In the genomic region with DNA sequence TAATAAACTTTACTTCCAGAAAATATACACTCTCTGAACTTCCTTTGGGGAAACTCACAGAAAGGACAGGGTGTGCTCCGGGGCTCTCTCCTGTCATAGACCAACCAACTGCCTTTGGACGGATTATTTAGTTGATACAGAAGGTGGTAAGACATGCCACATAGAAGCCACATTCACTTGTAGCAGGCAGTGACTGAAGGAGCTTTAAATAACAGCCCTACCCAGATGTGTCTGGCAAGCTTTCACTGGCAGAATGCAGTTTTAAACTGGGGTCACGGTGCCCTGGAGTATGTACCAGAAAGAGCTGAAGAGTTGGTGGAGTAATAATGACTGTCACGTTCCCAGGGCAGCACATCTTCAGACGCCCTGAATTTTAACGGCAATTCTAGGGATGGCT, we compare ENCODE assay signal across 14 mouse cellular contexts. TPM values are rescaled to one million over a fixed set of nuclear protein-coding genes. Genes with fewer than 3 reads are reported as not detected.
DNase-seq lines count a peak whose midpoint lies in the region; ATAC-seq and TF ChIP-seq lines count a peak whose summit lies in the region.
"Had no signal": no experiment of that assay in that cellular context is flagged by ENCODE, and none has a peak within 500 bp of the region (broad histone marks: within the 10 kb centered on the region; RNA-seq: fewer than 3 reads in every experiment).

No protein-coding gene starts in this region.

- TF ChIP-seq EP300 in liver, postnatal 0 days (IDR thresholded peaks at IDR 0.05; ENCODE audit: low read depth) = no peak

- no peak for ATAC-seq in liver, postnatal 0 days
- ATAC-seq in liver, embryonic 11.5 days (replicated peaks; ENCODE audit: low FRiP score) = no peak

- H3K36me3 ChIP-seq in liver, postnatal 0 days (replicated peaks; ENCODE audit: insufficient read depth, low read length) = no peaks in the 10 kb centered on the region
- H3K36me3 ChIP-seq in liver, embryonic 11.5 days (ENCODE audit: control insufficient read depth, insufficient read depth, low read length) = no peaks in the 10 kb centered on the region
- H3K36me3 ChIP-seq: embryonic facial prominence, embryonic 12.5 days; G1E had no signal

- no peaks in the 10 kb centered on the region for H3K27me3 ChIP-seq in liver, postnatal 0 days (ENCODE audit: insufficient read depth, low read length)
- H3K27me3 ChIP-seq in liver, embryonic 11.5 days (replicated peaks; ENCODE audit: control insufficient read depth, insufficient read depth, low read length) = no peaks in the 10 kb centered on the region
- H3K27me3 ChIP-seq: embryonic facial prominence, embryonic 12.5 days had no signal

- peak overlapping the region; percentile 66 for H3K27ac ChIP-seq in gastrocnemius, adult 2 months
- H3K27ac ChIP-seq in liver, postnatal 0 days (ENCODE audit: low read depth) = peak overlapping the region; percentile 18; the same call in 1 of the 2 replicates
- H3K27ac ChIP-seq in liver, embryonic 11.5 days (ENCODE audit: low read depth, low read length) = no peak overlapping the region
- H3K27ac ChIP-seq: embryonic facial prominence, embryonic 12.5 days had no signal

- H3K4me1 ChIP-seq in liver, postnatal 0 days (ENCODE audit: insufficient read depth) = no peaks in the 10 kb centered on the region
- H3K4me1 ChIP-seq in liver, embryonic 11.5 days (replicated peaks; ENCODE audit: control insufficient read depth, insufficient read depth, low read length) = no peaks in the 10 kb centered on the region
- H3K4me1 ChIP-seq: embryonic facial prominence, embryonic 12.5 days had no signal

- intact Hi-C loops in gastrocnemius, adult 2 months (cut with DNase I) = loop anchor here (1.0 kb wide), 1 partner anchor 25 kb away; no protein-coding TSS in a partner anchor
- intact Hi-C loops in gastrocnemius, postnatal 14 days (cut with DNase I; ENCODE audit: low total_unique reads) = no loop called here

- peak overlapping the region; percentile 61 for H3K4me3 ChIP-seq in gastrocnemius, adult 2 months
- H3K4me3 ChIP-seq in liver, postnatal 0 days (ENCODE audit: low read depth, low read length) = no peak overlapping the region
- H3K4me3 ChIP-seq in liver, embryonic 11.5 days (ENCODE audit: low read depth, low read length) = no peak overlapping the region
- H3K4me3 ChIP-seq: embryonic facial prominence, embryonic 12.5 days had no signal

- no peak overlapping the region for H3K4me2 ChIP-seq in liver, postnatal 0 days (ENCODE audit: low read depth, low read length)
- H3K4me2 ChIP-seq in liver, embryonic 11.5 days = no peak overlapping the region
- H3K4me2 ChIP-seq: embryonic facial prominence, embryonic 12.5 days had no signal

- 75% methylated on average over 6 of the region's 6 CpGs for WGBS in liver, postnatal 0 days (ENCODE audit: insufficient replicate concordance)
- 79% methylated on average over 6 of the region's 6 CpGs for WGBS in liver, embryonic 11.5 days

- H3K9ac ChIP-seq in liver, postnatal 0 days (replicated peaks) = no peak overlapping the region
- H3K9ac ChIP-seq in liver, embryonic 11.5 days (ENCODE audit: low read depth, low read length) = no peak overlapping the region
- H3K9ac ChIP-seq: embryonic facial prominence, embryonic 12.5 days had no signal

- no peak for DNase-seq in gastrocnemius, adult 2 months
- no peak for DNase-seq in gastrocnemius, postnatal 14 days
- no peak for DNase-seq in liver, postnatal 0 days
- DNase-seq in liver, embryonic 11.5 days (ENCODE audit: low spot score) = no peak
- peak; percentile 18 for DNase-seq in heart, postnatal 4 days
- peak; percentile 19 for DNase-seq in lung, postnatal 36 days
- DNase-seq in urinary bladder, postnatal 4 days (ENCODE audit: low spot score in 2 of 2) = no peak
- no peak for DNase-seq in frontal cortex, postnatal 25 days (ENCODE audit: low spot score in 2 of 2)
- DNase-seq: cerebellum, adult 9-11 months; thymus, postnatal 36 days had no signal

- no peaks in the 10 kb centered on the region for H3K9me3 ChIP-seq in liver, postnatal 0 days (ENCODE audit: low read length)
- H3K9me3 ChIP-seq in liver, embryonic 11.5 days (ENCODE audit: control insufficient read depth, low read length) = no peaks in the 10 kb centered on the region
- H3K9me3 ChIP-seq: embryonic facial prominence, embryonic 12.5 days had no signal

- no peak for TF ChIP-seq CTCF in gastrocnemius, adult 2 months (IDR thresholded peaks at IDR 0.05)
- no peak for TF ChIP-seq CTCF in liver, postnatal 0 days (IDR thresholded peaks at IDR 0.05; ENCODE audit: low read depth)

RNA-seq across cellular contexts. Expression of a gene that starts 59.5 kb away (rescaled TPM):
- total RNA-seq in gastrocnemius, adult 2 months (2021) = 1 to 10 TPM; 1.4 to 1.7 TPM
- total RNA-seq in gastrocnemius, postnatal 14 days (2021) = 1 to 10 TPM; 2.1 to 4.4 TPM
- 5.6 and 6.9 TPM in 2 replicates for polyA plus RNA-seq in liver, postnatal 0 days (2015; fragmentation: Nextera tagmentation; extraction: Ambion mirVana)
- 3.4 and 3.5 TPM in 2 replicates for polyA plus RNA-seq in liver, embryonic 11.5 days (2014; fragmentation: Nextera tagmentation; extraction: Ambion mirVana)
- total RNA-seq in heart, postnatal 4 days (2021) = 1 to 10 TPM; 7.0 to 9.1 TPM
- total RNA-seq: megakaryocyte, adult 5-6 weeks; monocyte, adult 5-6 weeks had no signal
- polyA plus RNA-seq: G1E had no signal

Comparison
In these comparisons a context has a peak if more than half of its experiments do, and no peak if none do; other contexts are left out.
1. DNase-seq: peak in heart, postnatal 4 days (single experiment) and lung, postnatal 36 days (single experiment); none in gastrocnemius, adult 2 months (single experiment), gastrocnemius, postnatal 14 days (single experiment), liver, postnatal 0 days (single experiment), liver, embryonic 11.5 days (single experiment), urinary bladder, postnatal 4 days (0 of 2) and frontal cortex, postnatal 25 days (0 of 2).